Mouse (Mus musculus): ENCODE results near the gene Gpr108. TPM values are rescaled to one million over a fixed set of nuclear protein-coding genes. Genes with fewer than 3 reads are reported as not detected.

Gene Gpr108
- polyA plus RNA-seq, 1 experiment = 43.2 TPM

DNA sequence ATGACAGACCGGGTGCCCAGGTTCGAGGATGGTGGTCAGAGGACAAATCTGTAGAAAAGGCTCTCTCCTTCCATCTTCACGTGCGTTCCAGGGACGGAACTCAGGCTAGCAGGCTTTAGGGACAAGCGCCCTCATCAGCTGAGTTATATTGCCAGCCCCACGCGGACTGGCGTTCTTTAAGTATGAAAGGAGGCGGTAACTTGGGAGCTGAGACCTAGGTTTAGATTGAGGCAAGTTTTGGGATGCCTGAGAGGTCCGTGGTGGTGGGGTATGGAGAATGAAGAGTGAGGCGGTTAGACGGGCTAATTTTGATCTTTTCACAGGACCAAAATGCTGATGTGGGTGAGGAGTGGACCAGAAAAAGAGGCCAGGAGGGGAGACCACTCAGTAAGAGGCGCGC is 26.4 kb upstream of the Gpr108 start:
- WGBS = 3% methylated on average over 15 of the region's 15 CpGs
- DNase-seq (ENCODE audit: low read depth, low spot score) = no peak

GRCm38 (mm10) chr17:57273846-57274245 is 25.6 kb upstream of the Gpr108 start:
- no peak for DNase-seq (ENCODE audit: low read depth, low spot score)
- WGBS = 29% methylated on average over 7 of the region's 7 CpGs

DNA sequence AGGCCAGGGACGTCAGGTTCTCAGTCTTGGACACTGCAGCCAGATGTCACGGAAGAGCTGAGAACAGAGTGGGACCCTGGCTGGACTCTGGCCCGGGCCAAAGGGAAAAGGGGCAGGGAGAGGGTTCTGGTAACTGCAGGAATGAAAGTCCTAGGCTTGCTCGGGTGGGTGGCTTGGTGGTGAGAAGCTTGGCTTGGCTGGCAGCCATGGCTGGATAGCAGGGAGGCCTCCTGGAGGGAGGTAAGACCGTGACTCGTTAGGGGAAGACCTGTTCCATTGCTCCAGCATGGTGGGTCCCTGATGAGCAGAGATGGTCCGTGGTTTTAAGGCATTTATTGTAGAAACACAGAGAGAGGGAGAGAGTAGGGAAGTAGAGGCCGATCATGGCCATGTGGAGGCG is 23.1 kb upstream of the Gpr108 start:
- 69% methylated on average over 9 of the region's 9 CpGs for WGBS
- DNase-seq (ENCODE audit: low read depth, low spot score) = no peak

GRCm38 (mm10) chr17:57267556-57268126 is 19.4 kb upstream of the Gpr108 start:
- no peak for DNase-seq (ENCODE audit: low read depth, low spot score)
- 70% methylated on average over 6 of the region's 6 CpGs for WGBS

- WGBS = 28% methylated on average over 22 of the region's 22 CpGs
- peak; percentile 87 for DNase-seq (ENCODE audit: low read depth, low spot score)
Measured at GRCm38 (mm10) chr17:57264972-57265945, 17.0 kb upstream of the Gpr108 start.

GRCm38 (mm10) chr17:57264164-57264563 is 15.9 kb upstream of the Gpr108 start:
- 53% methylated on average over 2 of the region's 2 CpGs for WGBS
- DNase-seq (ENCODE audit: low read depth, low spot score) = no peak

DNA sequence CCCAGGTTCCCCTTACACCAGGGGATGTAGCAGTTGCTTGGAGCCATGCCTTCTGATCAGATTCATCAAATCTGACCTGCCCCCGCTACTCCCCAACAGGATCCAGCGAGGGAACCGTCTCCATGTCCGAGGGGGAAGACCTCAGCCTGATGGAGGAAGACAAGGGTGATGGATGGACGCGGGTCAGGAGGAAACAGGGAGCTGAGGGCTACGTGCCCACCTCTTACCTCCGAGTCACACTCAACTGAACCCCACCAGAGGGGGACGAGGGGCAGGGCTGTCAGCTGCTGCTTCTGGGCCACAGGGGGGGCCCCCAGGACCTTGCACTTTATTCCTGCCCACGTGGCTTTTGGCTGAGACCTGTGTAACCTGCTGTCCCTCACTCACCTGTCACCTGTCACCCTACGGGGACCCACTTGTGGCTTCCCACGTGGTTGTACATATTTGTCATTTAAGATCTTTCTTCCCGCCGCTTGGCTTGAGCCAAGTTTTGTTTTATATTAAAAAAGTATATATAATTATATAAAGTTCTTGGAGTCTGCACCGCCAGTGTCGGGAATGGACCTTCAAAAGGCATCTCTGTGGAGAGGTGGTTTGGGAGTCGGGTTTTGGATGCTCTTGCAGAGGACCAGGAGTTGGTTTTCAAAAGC is 14.8 kb upstream of the Gpr108 start:
- 88% methylated on average over 17 of the region's 17 CpGs for WGBS
- DNase-seq (ENCODE audit: low read depth, low spot score) = no peak

GRCm38 (mm10) chr17:57261796-57262195 is 13.6 kb upstream of the Gpr108 start:
- no peak for DNase-seq (ENCODE audit: low read depth, low spot score)
- WGBS = 53% methylated on average over 1 of the region's 1 CpGs

DNA sequence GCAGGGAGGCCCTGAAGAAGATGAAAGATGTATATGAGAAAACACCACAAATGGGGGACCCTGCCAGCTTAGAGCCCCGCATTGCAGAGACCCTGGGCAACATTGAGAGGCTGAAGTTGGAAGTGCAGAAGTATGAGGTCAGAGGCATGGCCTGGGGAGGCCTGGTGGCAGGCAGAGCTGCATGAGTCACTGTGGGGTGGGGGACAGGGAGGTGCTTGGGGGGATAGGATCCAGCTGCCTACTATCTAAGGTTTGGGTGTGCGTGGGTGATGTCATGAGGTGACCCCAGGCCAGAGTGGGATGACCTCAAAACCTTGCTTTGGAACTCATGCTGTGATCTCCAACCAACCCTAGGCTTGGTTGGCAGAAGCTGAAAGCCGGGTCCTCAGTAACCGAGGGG is 13.0 kb upstream of the Gpr108 start:
- no peak for DNase-seq (ENCODE audit: low read depth, low spot score)
- WGBS = 94% methylated on average over 4 of the region's 4 CpGs

- 83% methylated on average over 9 of the region's 9 CpGs for WGBS
- DNase-seq (ENCODE audit: low read depth, low spot score) = no peak
Measured at GRCm38 (mm10) chr17:57260351-57260750, 12.1 kb upstream of the Gpr108 start.

DNA sequence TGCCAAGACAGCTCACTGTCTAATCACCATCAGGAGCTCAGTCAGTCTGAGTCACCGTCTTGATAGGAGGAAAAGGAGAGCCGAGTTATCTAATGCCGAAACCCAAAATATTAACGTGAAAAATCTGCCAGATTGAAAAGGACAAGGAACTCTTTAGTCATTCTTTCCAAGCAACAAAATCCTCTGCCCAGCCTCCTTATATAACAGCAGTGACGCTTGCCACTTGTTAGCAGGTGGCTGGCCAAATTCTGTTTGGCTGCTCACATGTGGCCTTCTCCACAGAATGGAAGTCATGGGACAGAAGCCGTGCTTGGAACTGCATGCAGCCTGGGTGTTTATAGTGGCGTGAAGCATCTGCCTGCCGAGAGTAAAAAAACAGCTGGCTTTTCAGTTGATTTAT is 11.5 kb upstream of the Gpr108 start:
- DNase-seq (ENCODE audit: low read depth, low spot score) = no peak

GRCm38 (mm10) chr17:57258191-57258590 is 9.9 kb upstream of the Gpr108 start:
- no peak for DNase-seq (ENCODE audit: low read depth, low spot score)
- WGBS = 97% methylated on average over 3 of the region's 3 CpGs

More for the DNA sequence above, 11.5 kb upstream of the Gpr108 start:
- 74% methylated on average over 8 of the region's 8 CpGs for whole genome bisulfite sequencing

DNA sequence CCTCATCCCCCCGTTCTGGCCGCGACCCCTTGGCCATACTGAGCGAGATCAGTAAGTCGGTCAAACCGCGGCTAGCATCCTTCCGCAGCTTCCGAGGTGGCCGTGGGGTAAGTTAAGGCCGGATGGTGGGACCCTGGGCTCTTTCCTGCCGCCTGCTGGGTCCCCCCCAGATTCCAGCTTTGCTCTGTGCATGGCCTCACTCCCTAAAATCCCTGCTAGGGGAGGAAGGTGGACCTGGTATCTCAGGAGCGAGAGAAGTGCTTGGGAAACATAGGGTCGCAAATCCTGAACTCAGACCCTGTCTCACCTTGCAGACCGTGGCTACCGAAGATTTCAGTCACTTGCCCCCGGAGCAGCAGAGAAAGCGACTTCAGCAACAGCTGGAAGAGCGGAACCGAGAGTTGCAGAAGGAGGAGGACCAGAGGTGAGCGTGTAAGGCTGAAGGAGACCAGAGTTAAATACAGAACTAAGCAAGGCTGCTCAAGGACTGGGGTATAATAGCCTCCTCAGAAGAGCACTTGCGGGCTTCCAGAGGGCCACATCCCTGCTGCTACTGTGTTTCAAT is 8.8 kb upstream of the Gpr108 start:
- DNase-seq (ENCODE audit: low read depth, low spot score) = no peak
- 95% methylated on average over 22 of the region's 22 CpGs for WGBS

- 82% methylated on average over 14 of the region's 14 CpGs for WGBS
- no peak for DNase-seq (ENCODE audit: low read depth, low spot score)
Measured at GRCm38 (mm10) chr17:57255354-57255753, 7.1 kb upstream of the Gpr108 start.

- 55% methylated on average over 6 of the region's 6 CpGs for WGBS
- no peak for DNase-seq (ENCODE audit: low read depth, low spot score)
Measured at GRCm38 (mm10) chr17:57253306-57253705, 5.1 kb upstream of the Gpr108 start.

GRCm38 (mm10) chr17:57251431-57251830 is 3.2 kb upstream of the Gpr108 start:
- 94% methylated on average over 3 of the region's 3 CpGs for WGBS
- DNase-seq (ENCODE audit: low read depth, low spot score) = no peak

DNA sequence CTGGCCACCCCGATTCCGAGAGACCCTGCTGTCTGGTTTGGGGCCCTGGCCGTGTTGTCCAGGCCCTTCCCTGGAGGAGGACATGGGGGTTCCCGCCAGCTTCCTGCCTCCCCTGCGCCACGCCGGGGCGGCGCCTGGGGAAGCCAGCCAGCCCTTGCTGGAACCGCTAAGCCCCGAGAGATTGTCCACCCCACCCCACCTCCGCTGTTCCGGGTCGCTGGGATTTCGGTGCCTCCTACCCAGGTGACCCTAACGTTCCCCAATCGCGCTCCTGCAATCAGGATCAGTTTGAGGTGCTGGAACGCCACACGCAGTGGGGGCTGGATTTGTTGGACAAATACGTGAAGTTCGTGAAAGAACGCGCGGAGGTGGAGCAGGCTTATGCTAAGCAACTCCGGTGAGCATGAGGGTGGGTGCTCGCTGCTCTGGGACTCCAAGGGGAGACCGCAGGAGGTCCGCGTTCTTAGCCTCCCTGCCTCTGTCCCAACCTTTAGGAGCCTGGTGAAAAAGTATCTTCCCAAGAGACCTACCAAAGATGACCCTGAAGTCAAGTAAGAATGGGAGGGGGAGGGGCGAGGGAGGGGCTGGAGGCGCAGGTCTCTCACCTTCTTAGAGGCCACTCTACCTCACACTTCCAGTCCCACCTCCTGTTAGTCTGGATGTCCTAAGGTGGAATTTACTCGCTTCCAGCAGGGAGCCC is 2.4 kb upstream of the Gpr108 start:
- WGBS = 6% methylated on average over 33 of the region's 33 CpGs
- no peak for DNase-seq (ENCODE audit: low read depth, low spot score)

DNA sequence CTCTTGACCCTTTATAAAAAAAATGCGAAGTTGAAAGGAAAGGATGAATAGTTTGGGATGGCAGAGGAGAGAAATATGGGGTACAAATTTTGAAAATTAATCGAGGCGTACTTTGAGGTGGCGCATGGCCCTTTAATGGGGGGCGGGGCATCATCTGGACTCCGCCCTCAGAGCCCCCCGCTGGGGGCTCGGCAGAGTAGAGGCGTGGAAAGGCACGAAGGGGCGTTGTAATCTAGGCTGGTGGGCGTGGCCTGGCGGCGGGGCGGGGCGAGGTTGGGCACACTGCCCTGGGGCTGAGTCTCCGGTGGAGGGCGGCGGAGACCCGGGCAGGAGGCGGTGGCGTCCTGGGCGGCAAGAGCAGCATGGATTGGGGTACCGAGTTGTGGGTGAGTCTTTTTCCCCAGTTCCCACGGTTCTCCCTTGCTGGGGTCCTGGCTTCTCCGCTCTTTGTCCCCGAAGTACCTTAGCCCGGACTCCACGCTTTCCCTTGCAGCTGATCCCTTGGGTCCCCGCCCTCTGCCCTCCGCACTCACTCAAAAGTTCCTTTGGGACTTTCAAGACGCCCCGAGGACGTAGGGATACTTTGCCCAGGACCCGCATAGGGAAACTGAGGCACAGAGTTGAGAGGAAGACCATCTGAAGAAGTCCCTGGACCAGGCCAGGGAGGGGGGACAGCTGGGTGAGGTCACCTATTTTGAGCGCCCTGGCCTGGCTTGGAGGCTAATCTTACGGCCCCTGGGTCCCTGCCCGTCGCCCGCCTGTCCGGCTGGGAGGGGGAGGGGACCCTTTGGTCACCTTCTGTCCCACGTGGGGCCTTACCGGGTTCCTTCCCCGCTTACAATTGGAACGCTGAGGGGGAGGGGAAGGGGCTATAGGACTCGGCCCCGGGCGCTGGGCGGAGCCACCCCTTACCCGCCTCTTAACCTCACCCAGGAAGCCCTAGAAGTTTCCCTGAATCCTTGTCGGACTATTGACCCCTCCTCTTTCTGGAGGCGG is 1.2 kb upstream of the Gpr108 start, which contains the start of gene Trip10:
Trip10 (plus strand) TSS at position 270 of the 996 bp plus-strand sequence.
- DNase-seq (ENCODE audit: low read depth, low spot score) = no peak
- WGBS = under 1% methylated on average over 52 of the region's 52 CpGs

Data from large intestine, adult 2 months (tissue).